Comparison of ENCODE assay signal across 18 mouse cellular contexts in the genomic region with DNA sequence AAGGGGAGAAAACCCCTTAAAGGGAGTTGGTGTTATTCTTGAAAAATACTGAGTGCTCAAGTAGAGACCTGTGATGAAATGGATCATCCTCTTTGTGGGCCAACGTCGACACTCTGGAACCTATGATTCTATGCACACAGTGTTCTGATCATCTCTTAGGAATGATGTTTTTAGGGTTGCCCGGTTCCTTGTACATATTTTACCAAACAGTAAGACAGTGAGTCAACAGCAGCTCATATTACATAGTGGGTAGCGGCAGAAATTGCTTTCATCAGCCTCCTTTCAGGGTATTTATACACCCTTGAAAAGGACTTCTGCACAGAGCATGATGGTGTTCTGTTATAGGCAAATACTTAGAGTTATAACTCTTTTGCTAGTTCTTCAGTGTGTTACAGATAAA.
"Had no signal": no experiment of that assay in that cellular context is flagged by ENCODE, and none has a peak within 500 bp of the region (broad histone marks: within the 10 kb centered on the region; RNA-seq: fewer than 3 reads in every experiment).

No protein-coding gene starts in this region.

- DNase-seq: lung, adult 2 months; lung, postnatal 14 days; lung, postnatal 36 days; retina, postnatal 1 day; right cerebral cortex, adult 18-20 months; right cerebral cortex, postnatal 25 days; right cerebral cortex, postnatal 4 days; spleen, adult 18-20 months; thymus, adult 18-20 months; thymus, postnatal 14 days; thymus, postnatal 36 days had no signal

- H3K36me3 ChIP-seq: lung, embryonic 15.5 days; midbrain, embryonic 13.5 days; midbrain, embryonic 15.5 days; neural tube, embryonic 13.5 days; neural tube, embryonic 15.5 days had no signal

- H3K4me3 ChIP-seq: lung, embryonic 15.5 days; megakaryocyte, embryonic 14.5 days; midbrain, embryonic 13.5 days; midbrain, embryonic 15.5 days; neural tube, embryonic 13.5 days; neural tube, embryonic 15.5 days had no signal

- H3K27me3 ChIP-seq: lung, embryonic 15.5 days; megakaryocyte, embryonic 14.5 days; midbrain, embryonic 13.5 days; midbrain, embryonic 15.5 days; neural tube, embryonic 13.5 days; neural tube, embryonic 15.5 days had no signal

- ATAC-seq: lung, postnatal 0 days; midbrain, embryonic 13.5 days; midbrain, embryonic 15.5 days had no signal
